Mouse (Mus musculus) MEL (cell line): ENCODE measurements at regions not wholly inside any gene's neighbourhood (a gene's known extent, or its start where the extent isn't known, plus 50 kb on each side); places are given as distances from the start of the nearest gene placed in this dataset.
"Not testable (repeated sequence)": the region's sequence is repeated elsewhere in the genome, so short reads cannot be mapped to it uniquely, and the experiment has no call there.

Experiments used
- CTCF ChIP-seq, 3 experiments: IDR thresholded peaks in 2 of 3; conservative IDR thresholded peaks in 1 of 3; 2 replicates each; pipeline ENCODE4 v1.5.1; 2011 to 2012; ENCODE audit warnings: low read length in 3 of 3, low read depth in 2 of 3, mild to moderate bottlenecking in 2 of 3, improper control_type of control experiment in 1 of 3, inconsistent platforms in 1 of 3, mixed read lengths in 1 of 3, moderate library complexity in 1 of 3; ENCODE audit not compliant: control insufficient read depth in 1 of 3, insufficient read depth in 1 of 3, poor library complexity in 1 of 3, severe bottlenecking in 1 of 3
- EP300 ChIP-seq, 2 experiments: IDR thresholded peaks; 2 replicates each; pipeline ENCODE4 v1.6.1; 2011; ENCODE audit warnings: improper control_type of control experiment in 2 of 2, low read length in 2 of 2, low read depth in 1 of 2, mild to moderate bottlenecking in 1 of 2
- JUND ChIP-seq: IDR thresholded peaks from 2 replicates; pipeline ENCODE4 v1.6.1; 2011; ENCODE audit warnings: low read depth, mild to moderate bottlenecking, improper control_type of control experiment, low read length
- MAZ ChIP-seq: IDR thresholded peaks from 2 replicates; pipeline ENCODE4 v1.6.1; 2012; ENCODE audit warnings: low read depth, mild to moderate bottlenecking, inconsistent platforms, low read length, improper control_type of control experiment
- POLR2A ChIP-seq, 2 experiments: IDR thresholded peaks; 2 replicates each; pipeline ENCODE4 v1.6.1; 2011 to 2012; ENCODE audit warnings: low read length in 2 of 2, mild to moderate bottlenecking in 2 of 2, control low read depth in 1 of 2, improper control_type of control experiment in 1 of 2, low read depth in 1 of 2, moderate library complexity in 1 of 2; ENCODE audit not compliant: control insufficient read depth in 1 of 2, insufficient read depth in 1 of 2, poor library complexity in 1 of 2
- RCOR1 ChIP-seq: IDR thresholded peaks from 2 replicates; pipeline ENCODE4 v1.6.1; 2012; ENCODE audit warnings: low read depth, mild to moderate bottlenecking, inconsistent platforms, low read length, improper control_type of control experiment

DNA sequence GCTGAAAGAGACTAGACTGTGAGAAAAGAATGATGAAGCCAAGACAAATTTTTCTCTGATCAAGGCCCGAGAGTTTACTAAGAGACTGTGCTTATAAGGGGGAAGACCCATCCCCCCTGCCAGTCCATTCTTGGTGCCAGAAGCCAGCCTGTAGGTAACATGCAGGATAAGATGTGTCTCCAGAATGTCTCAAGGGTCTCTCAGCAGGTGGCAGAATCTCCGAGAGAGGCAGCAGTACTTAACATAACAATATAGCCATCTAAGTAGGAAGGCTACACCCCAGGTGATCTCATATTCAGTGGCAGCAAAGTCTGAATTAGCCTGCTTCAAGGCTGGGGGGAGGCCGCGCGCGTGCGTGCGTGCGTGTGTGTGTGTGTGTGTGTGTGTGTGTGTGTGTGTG is 164.8 kb upstream of the Ghr start:
- not testable (repeated sequence) for TF ChIP-seq CTCF (IDR thresholded peaks at IDR 0.05 in 2 of 3, conservative IDR thresholded peaks at IDR 0.05 in 1 of 3; ENCODE audit: control insufficient read depth in 1 of 3, insufficient read depth in 1 of 3, low read depth in 2 of 3, low read length in 3 of 3, poor library complexity in 1 of 3, severe bottlenecking in 1 of 3); POLR2A (IDR thresholded peaks at IDR 0.05; ENCODE audit: control insufficient read depth in 1 of 2, insufficient read depth in 1 of 2, low read depth in 1 of 2, low read length in 2 of 2, poor library complexity in 1 of 2); RCOR1; MAZ; EP300 (IDR thresholded peaks at IDR 0.05; ENCODE audit: low read depth in 1 of 2, low read length in 2 of 2); JUND
